Mouse (Mus musculus) ES-E14 (cell line): Measurements from ENCODE around the gene Rragd. TPM values are rescaled to one million over a fixed set of nuclear protein-coding genes. Genes with fewer than 3 reads are reported as not detected.

Experiments
- DNase-seq: peaks from one replicate; pipeline ENCODE4 v3.0.0-alpha.2; 2013; ENCODE audit warnings: low read depth, low spot score
- H3K27ac ChIP-seq: 2 replicates; pipeline ENCODE4 v1.5.1; 2012; ENCODE audit warnings: low read depth, mild to moderate bottlenecking, low read length, moderate library complexity, mixed read lengths; ENCODE audit not compliant: poor library complexity, insufficient read depth, severe bottlenecking
- H3K36me3 ChIP-seq: 2 replicates; pipeline ENCODE4 v1.6.1; 2012; ENCODE audit warnings: mild to moderate bottlenecking, low read length, moderate library complexity, mixed read lengths; ENCODE audit not compliant: control insufficient read depth, poor library complexity, insufficient read depth, severe bottlenecking
- H3K4me1 ChIP-seq, 2 experiments: fragments of 150-350 bp in 1 of 2; sonication (generic) in 1 of 2; 2 replicates each; pipeline ENCODE4 v1.6.1; 2012; ENCODE audit warnings: low read length in 2 of 2, mild to moderate bottlenecking in 1 of 2, mixed read lengths in 1 of 2; ENCODE audit not compliant: control insufficient read depth in 2 of 2, insufficient read depth in 2 of 2, poor library complexity in 1 of 2
- H3K4me3 ChIP-seq, 2 experiments: fragments of 150-350 bp in 1 of 2; sonication (generic) in 1 of 2; 2 replicates each; pipeline ENCODE4 v1.5.1; 2012; ENCODE audit warnings: low read length in 2 of 2, low read depth in 1 of 2, mild to moderate bottlenecking in 1 of 2, mixed read lengths in 1 of 2; ENCODE audit not compliant: insufficient read depth in 1 of 2, poor library complexity in 1 of 2, severe bottlenecking in 1 of 2
- H3K9ac ChIP-seq: 2 replicates; pipeline ENCODE4 v1.6.1; 2012; ENCODE audit warnings: low read depth, mild to moderate bottlenecking, low read length, mixed read lengths; ENCODE audit not compliant: poor library complexity, insufficient read depth, severe bottlenecking
- H3K9me3 ChIP-seq: fragments of 150-350 bp; sonication (generic); 2 replicates; pipeline ENCODE4 v1.6.1; 2012; ENCODE audit warnings: low read depth, mild to moderate bottlenecking, low read length; ENCODE audit not compliant: control insufficient read depth, insufficient read depth
- CHD2 ChIP-seq: IDR thresholded peaks from 2 replicates; pipeline ENCODE4 v1.6.1; 2014; ENCODE audit warnings: mild to moderate bottlenecking, low read depth, low read length, inconsistent platforms
- HCFC1 ChIP-seq: IDR thresholded peaks from 2 replicates; pipeline ENCODE4 v1.6.1; 2012; ENCODE audit warnings: low read length, inconsistent platforms, borderline replicate concordance; ENCODE audit not compliant: insufficient read depth
- MAFK ChIP-seq: IDR thresholded peaks from 2 replicates; pipeline ENCODE4 v1.6.1; 2014; ENCODE audit warnings: mild to moderate bottlenecking, low read depth, low read length, inconsistent platforms; ENCODE audit not compliant: insufficient read depth
- ZC3H11A ChIP-seq: IDR thresholded peaks from 2 replicates; pipeline ENCODE4 v1.6.1; 2012; ENCODE audit warnings: low read depth, mild to moderate bottlenecking, inconsistent platforms, low read length, borderline replicate concordance
- ZNF384 ChIP-seq: IDR thresholded peaks from 2 replicates; pipeline ENCODE4 v1.6.1; 2012; ENCODE audit warnings: low read depth, low read length, inconsistent platforms
- in situ Hi-C, 2 experiments: fragments of 600-800 bp; cut with MboI; formaldehyde crosslinking; loops; one replicate each; pipeline ENCODE4 v1.15.1; 2025; ENCODE audit warnings: low sequenced_read_pairs in 2 of 2, inconsistent platforms in 1 of 2; ENCODE audit not compliant: unreplicated experiment in 2 of 2
- total RNA-seq: library from RNA; depleted of rRNA; stranded (reverse); fragments of 300-350 nt; gene quantifications from 2 replicates; pipeline ENCODE4 v1.2.3, GENCODE M21; 2012

The Rragd gene
- total RNA-seq, 1 experiment, result 14.4 TPM

DNA sequence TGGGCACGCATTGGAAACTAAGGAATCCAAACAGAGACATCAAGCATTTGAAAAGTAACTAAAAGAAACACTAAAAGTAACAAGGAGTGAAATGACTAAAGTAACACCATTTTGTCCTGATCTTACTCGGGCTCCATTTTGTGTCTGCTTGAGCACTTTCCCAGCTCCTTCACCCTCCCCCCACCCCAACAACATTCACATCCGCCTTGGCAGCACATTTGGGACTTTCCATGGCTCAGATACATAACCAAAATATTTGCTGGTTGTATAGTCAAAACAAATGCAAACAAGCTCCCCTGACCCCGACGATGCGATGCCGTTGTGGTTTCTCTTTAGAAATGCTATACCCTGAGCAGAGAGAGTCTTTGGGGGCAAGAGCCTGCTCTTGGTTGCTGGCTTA lies 46.3 kb downstream of the Rragd start:
- no peaks in the 10 kb centered on the region for H3K9me3 ChIP-seq
- no peak for TF ChIP-seq CHD2
- TF ChIP-seq MAFK, result no peak
- no peak for TF ChIP-seq ZNF384
- TF ChIP-seq HCFC1, result no peak
- no peak for TF ChIP-seq ZC3H11A
- DNase-seq, result no peak
- H3K36me3 ChIP-seq, result no peaks in the 10 kb centered on the region
- H3K27ac ChIP-seq, result no peak overlapping the region
- 0 out of 4 replicates have a peak, but pooled peaks cover 0 to 4% of the 10 kb centered on the region in 2 experiments for H3K4me1 ChIP-seq
- no peak overlapping the region for H3K9ac ChIP-seq
- in situ Hi-C loops, result no loop called here
- no peak overlapping the region for H3K4me3 ChIP-seq

DNA sequence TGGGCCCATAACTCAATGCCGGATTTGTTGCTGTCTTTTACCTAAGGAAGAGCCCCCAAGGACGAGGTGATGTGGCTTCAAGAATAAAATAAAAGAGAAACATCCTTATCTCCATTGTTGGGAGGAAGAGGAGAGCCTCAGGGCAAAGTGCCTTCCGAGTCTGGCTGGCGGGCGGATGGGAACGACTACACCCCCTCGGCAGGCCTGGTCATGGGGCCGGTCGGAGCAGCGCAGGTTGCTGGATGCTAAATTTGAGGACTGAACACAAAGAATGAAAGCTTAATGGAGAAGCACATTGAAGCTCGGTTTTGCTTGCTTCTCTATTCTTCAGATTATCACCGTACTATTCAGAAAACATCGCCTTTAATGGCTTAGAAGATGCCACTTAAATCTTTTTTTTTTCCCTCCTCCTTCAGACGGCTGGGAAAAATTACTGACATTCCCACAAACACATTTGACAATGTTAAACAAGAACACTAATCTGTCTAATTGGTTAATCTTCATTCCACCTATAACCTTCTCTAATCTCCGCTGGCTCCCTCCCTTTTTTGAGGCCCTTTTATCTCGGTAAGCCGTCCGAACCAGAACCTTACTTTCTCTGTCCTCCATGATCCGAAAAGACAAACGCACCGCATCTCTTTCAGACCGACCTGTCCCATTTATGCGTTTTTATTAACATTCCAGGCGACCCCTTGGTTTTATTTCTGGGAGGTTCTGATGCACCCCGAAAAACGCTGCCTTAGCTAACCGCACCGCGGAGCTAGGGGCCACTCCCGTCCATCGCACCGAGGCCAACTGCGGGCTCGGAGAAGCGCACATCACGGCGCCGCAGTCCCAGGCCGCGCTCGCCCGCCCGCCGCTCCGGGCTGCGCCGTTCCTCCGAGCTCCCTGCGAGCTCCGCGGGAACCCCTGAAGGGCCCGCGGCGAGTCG lies 47.7 kb downstream of the Rragd start:
- peak; percentile 20 for DNase-seq

DNA sequence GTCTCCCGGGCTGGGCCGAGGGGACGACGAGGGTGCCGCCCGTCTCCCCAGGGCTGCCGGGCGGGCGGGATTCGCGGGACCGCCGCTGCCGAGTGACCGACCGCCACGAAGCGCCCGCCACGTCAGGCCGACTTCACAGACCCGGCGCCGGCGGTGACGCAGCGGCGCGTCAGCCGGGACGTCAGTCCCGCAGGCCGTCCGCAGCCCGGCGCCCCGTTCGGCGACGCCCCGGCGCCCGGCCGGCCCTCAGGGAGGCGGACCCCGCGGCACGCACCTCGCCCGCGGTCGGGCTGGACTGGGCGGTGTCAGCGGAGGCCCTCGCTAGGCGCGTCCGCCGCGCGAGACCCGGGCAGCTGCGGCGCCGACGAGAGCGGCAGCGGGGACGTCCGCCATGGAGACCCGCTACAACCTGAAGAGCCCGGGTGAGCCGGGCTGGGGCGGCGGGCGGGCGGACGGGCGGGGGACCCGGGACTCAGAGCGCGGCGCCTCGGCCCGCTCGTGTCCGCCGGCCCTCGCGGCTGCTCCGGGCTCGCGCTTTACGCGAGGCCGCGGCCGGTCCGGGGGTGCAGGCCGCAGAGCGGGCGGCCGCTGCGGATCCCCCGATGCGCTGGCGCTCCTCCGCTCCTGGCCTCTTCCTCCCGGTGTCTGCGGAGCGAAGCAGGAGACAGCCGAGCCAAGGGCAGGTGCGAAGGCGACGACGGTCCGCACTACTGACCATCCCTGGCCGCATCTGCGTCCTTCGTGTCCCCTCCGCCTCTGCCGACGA lies 48.5 kb downstream of the Rragd start, which contains the start of gene Ube2j1:
Gene Ube2j1 (plus strand): TSS at position 222 of the 766 bp plus-strand sequence.
- Histone ChIP-seq H3K4me3 (peak within 1 kb of the TSS; percentile 83 to 88), H3K9ac (peak within 1 kb of the TSS; percentile 84), H3K4me1 (0 out of 4 replicates have a peak, but pooled peaks cover 0 to 4% of the 10 kb centered on the region in 2 experiments), H3K27ac (no peak within 1 kb of the TSS), H3K9me3 (no peaks in the 10 kb centered on the region), H3K36me3 (no peaks in the 10 kb centered on the region)
- in situ Hi-C loops, result no loop called here
- peak; percentile 31 for DNase-seq
- TF ChIP-seq MAFK, result no peak
- no peak for TF ChIP-seq CHD2
- TF ChIP-seq ZNF384, result no peak
- no peak for TF ChIP-seq HCFC1
- no peak for TF ChIP-seq ZC3H11A

More for the DNA sequence above, 47.7 kb downstream of the Rragd start:
- TF ChIP-seq ZC3H11A, result no peak
- no peak for TF ChIP-seq ZNF384
- TF ChIP-seq CHD2, result no peak
- TF ChIP-seq MAFK, result no peak
- TF ChIP-seq HCFC1, result no peak
- Histone ChIP-seq H3K27ac (no peak overlapping the region), H3K36me3 (no peaks in the 10 kb centered on the region), H3K9me3 (no peaks in the 10 kb centered on the region), H3K4me1 (0 out of 4 replicates have a peak, but pooled peaks cover 0 to 4% of the 10 kb centered on the region in 2 experiments), H3K9ac (peak overlapping the region; percentile 84), H3K4me3 (peak overlapping the region; percentile 83 to 88)
- in situ Hi-C loops, result no loop called here

DNA sequence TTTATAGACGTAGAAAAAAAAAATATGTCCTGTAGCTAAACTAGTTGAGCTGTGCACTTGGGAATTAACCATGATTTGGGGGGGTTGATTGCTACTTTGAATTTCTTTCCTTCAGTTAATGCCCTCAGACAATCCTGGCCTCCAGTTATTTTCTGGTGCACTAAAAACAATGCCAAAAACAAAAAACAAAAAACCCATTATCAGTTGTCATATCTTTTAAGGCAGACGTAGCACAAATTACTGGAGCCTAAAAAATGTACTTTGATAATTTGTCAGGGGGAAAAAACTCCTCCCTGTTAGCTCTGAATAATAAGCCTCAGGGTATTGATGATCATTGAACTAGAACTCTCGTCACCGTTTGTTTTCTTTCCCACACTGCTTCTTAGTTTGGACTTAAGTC lies 49.2 kb downstream of the Rragd start:
- Histone ChIP-seq H3K4me1 (0 out of 4 replicates have a peak, but pooled peaks cover 0 to 4% of the 10 kb centered on the region in 2 experiments), H3K36me3 (no peaks in the 10 kb centered on the region), H3K9me3 (no peaks in the 10 kb centered on the region), H3K4me3 (peak overlapping the region; percentile 83 to 88), H3K27ac (no peak overlapping the region), H3K9ac (peak overlapping the region; percentile 84; the same call in 1 of the 2 replicates)
- in situ Hi-C loops, result no loop called here
- DNase-seq, result no peak
- no peak for TF ChIP-seq ZC3H11A
- TF ChIP-seq HCFC1, result no peak
- TF ChIP-seq MAFK, result no peak
- no peak for TF ChIP-seq ZNF384
- no peak for TF ChIP-seq CHD2
